Mouse (Mus musculus) ES-Bruce4 (cell line): ENCODE results near the gene Ccno.

ENCODE experiments used
- CTCF ChIP-seq: IDR thresholded peaks from one replicate; pipeline ENCODE4 v1.8.1; 2011; ENCODE audit warnings: low read depth, low read length
- EP300 ChIP-seq: IDR thresholded peaks from 2 replicates; pipeline ENCODE4 v1.6.1; 2011; ENCODE audit warnings: low read depth, low read length; ENCODE audit not compliant: insufficient read depth
- POLR2A ChIP-seq: IDR thresholded peaks from one replicate; pipeline ENCODE4 v1.8.1; 2011; ENCODE audit warnings: low read length; ENCODE audit not compliant: insufficient read depth

DNA sequence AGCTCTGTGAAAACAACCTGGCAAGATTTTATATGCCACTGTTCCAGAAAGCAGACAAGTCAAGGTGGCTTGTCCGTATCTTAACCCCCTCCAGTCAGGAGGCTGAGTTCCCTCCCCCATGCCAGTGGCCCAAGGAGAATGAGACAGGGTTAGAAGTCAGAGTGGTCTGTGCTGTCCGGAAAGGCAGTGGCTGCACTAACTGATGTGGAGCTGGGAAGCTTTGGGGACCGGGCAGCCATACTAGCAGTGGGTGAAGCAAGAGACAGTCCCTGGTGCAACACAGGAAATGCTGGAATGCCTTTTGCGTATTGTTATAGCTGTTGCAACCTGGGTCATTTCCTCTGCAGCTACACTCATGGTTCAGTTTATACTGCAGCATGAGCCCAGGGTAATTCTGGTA is 2.7 kb downstream of the Ccno start:
- no peak for TF ChIP-seq CTCF
- no peak for TF ChIP-seq POLR2A
- TF ChIP-seq EP300, result no peak
